Mouse (Mus musculus): ENCODE measurements around the gene Eps8. TPM values are rescaled to one million over a fixed set of nuclear protein-coding genes. Genes with fewer than 3 reads are reported as not detected.

Gene Eps8
- polyA plus RNA-seq, 2 experiments from 2014 or later, result 0.30 to 0.46 TPM

DNA sequence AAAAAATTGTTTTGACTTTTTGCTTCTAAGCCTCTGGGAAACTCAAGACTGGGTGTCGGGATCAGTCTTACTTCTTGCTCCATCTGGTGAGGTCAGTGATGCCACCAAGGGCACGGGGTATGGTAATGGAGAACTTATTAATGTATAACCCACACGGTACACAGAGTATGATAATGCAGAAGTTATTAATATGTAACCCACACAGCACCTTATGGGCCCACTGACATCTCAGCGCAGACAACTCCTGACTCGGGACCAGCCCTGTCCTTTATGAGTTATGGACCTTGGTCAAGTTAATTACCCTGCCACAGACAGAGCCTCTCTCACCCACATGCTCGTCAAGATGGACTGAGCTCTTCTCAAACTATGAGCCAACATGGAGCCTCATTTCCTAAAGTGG is 89.2 kb downstream of the Eps8 start:
- no peak for ATAC-seq

GRCm38 (mm10) chr6:137560358-137560859 is 94.3 kb downstream of the Eps8 start:
- no peak for ATAC-seq

DNA sequence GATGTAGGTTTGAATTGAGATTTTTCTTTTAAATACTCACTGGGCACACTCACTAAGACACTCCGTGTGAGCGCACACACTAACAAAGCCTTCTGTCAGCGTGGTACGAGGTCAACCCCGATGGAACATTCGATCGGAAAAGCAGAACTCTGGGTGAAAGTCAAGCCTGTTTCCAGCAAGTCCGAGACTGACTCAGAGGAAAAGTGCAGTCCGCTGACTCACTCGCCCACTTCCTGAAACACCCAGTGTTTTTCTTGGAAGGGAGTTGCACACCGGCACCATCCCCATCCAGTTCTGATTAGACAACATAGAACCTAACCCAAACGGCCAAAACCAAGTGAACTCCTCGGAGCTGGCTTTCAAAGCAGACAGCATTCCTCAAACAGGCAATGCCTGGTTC is 95.8 kb downstream of the Eps8 start:
- ATAC-seq, result no peak

DNA sequence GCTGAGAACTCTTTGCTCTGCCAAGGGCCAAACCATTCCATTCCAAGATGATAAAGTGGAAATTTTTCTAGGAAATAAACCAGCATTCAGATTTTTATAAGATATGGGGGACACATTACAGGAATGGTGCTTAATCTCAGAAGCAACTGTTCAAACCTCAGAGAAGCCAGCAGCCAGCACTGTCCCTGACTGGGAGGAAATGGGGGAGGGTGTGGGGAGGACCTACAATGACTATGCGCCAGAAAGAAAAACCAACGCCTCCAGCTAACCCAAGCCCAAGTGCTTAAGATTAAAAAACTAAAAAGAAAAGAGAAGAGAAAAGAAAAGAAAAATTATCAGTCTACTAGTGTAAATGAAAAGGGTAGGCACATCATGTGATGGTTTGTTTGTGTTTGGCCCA is 97.0 kb downstream of the Eps8 start:
- ATAC-seq, result no peak

DNA sequence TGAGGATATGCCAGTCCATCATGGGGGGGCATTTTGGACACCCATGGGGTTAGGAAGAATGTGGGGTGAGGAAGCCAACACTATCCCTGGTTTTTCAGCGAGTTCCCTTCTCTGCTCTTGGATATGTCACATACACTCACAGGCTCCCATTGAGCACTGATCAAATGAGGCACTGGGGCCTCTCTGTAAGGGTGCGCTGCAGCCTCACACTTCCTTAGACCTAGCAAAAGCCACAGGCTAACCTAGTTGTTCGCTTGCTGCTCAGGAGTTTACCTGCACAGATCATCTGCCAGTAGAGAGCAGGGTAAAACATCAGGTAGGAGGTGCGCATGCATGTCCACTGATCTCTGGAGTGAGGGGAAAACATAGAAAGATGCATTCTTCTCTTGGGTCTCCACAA is 97.5 kb downstream of the Eps8 start:
- no peak for ATAC-seq

DNA sequence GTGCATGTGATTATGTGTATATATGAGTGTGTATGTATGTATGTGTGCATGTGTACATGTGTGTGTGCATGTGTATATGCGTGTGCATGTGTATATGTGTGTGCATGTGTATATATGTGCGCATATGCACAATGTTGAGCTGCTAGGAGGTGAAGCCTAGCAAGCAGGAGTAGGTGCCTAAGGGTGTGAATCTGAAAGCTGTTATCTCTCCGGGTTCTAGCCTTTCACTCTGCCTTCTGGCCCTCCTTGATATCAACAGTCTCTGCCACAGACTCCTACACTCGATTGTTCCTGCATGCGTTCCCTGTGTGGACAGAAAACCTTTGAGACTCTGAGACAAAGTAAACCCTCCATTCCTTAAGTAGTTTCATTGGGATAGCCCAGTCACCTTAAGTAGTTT is 98.0 kb downstream of the Eps8 start:
- no peak for ATAC-seq

- no peak for ATAC-seq
These were observed 104.5 kb downstream of the Eps8 start for GRCm38 (mm10) chr6:137550181-137550580.

GRCm38 (mm10) chr6:137548613-137549012 is 106.1 kb downstream of the Eps8 start:
- ATAC-seq, result no peak

GRCm38 (mm10) chr6:137547555-137547954 is 107.1 kb downstream of the Eps8 start:
- no peak for ATAC-seq

- ATAC-seq, result no peak
These were observed 108.6 kb downstream of the Eps8 start for GRCm38 (mm10) chr6:137546101-137546500.

- ATAC-seq, result no peak
These were observed 109.3 kb downstream of the Eps8 start for GRCm38 (mm10) chr6:137545341-137545740.

DNA sequence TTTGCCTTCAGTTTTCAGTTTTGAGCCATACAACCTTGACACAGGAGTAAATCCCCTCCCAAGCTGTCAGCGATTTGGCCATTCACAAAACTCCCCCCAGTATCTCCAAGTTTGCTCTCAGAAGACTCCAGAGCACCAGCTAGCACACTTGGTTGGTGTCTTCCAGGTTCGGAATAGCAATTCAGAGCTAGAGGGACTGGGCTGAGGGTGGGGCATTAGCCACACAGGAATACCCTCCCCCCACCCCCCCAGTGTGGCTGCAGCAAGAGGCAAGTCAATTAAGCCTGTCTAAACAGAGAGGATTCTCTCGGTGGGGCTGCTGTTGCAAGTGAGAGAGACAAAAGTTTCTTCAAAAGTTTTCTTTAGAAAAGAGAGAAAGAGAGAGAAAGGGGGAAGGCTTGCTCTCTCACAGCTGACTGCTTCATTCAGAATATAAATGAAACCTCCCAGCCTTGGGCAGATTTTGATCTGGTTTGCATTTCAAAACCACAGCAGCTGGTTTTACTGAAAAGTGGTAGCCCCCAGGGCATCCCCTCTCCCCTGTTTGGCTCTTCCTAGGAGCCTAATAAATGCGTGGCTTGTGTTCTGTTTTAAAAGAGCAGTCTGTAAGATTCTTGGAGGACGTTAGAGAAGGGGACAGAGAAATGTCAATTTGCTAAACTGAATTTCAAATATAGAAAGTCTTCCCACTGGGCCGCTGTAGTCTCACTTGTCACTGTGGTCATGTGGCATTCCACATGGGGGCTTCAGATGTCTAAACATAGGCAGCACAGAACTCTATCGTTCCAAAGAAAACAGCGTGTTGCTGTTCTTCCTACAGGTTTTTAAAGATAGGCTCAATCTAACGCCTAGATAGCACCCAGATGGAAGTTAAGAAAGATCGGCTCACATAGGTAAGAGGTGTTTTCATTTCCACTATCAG is 112.2 kb downstream of the Eps8 start:
- no peak for ATAC-seq

DNA sequence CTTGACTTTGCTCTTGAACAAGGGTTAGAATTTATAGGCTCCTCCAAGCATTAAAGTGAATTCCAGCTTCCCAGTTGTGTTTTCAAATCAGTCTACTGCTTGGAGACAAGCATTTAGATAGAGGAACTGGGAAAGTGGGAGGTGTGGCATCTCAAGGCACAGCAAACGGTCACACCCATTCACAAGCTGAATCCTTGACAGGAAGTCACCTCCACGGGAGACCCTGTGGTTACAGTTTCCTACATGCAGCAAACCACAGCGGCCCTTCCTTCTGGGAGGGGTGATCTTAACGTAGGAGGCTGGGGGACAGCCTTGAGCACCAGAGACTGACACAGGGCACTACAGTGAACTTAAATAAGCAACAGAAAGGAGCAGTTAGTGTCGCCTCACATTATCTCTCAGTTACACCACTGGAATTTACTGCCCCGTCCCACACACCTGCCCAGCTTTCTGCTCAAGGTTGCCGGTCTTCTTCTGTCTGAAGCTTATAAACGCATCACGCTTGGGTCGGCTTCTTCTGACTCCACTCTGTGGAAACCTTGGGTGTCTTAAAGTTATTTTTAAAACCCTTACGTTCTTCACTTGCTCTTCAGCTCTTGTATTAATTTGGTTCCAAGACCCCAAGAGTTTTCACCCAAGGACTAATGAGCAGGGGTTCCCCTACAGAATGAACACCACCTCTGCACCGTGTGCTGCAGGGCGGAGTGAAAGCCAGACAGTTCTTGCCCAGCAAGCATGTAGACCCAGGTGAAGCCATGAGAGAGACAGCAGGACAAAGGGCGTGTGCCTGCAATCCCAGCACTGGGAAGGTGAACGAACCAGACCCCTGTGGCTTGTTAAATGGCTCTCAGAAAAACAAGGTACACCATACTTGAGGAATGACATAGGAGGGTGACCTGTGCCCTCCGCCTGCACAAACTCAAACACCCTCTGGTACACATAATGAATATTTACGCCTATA is 113.2 kb downstream of the Eps8 start:
- no peak for ATAC-seq

DNA sequence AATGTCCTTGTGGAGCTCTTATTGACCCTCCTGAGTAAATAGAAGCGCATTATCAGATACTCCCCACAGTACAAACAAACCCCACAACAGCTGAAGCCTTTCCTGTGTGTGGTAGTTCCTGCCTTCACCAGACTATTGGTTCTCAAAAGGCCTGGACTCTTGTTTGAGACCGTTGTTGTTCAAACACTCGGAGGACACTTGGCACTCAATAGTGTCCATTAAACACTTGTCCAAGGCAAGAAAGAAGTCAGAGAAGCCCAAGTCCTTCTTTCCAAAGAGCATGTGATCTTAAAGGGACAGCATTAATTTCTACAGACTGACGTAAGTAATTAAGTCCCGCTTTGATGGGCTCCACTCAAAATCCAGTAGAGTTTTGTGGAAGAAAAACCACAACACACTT is 113.9 kb downstream of the Eps8 start:
- ATAC-seq, result no peak

DNA sequence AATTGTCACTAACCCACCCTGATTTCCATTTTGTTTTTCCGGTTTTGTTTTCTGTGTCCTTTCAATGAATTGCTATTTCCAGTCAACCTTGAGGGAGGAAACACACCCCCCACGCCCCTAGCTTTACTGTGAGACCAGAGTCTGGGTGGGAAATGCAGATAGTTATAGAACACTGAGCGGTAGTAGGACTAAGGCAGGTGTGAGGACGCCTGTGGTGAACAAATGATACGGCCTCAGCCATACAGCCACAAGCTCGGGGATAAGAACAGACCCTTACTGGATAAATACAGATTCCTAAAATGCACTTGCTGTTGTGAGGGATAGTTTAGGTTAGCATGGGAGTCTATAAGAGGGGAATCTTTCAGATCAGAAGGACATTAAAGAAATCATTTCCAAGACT is 114.3 kb downstream of the Eps8 start:
- no peak for ATAC-seq

- no peak for ATAC-seq
These were observed 115.5 kb downstream of the Eps8 start for GRCm38 (mm10) chr6:137539219-137539618.

GRCm38 (mm10) chr6:137532758-137533157 is 121.9 kb downstream of the Eps8 start:
- ATAC-seq, result no peak

- ATAC-seq, result no peak
These were observed 128.9 kb downstream of the Eps8 start for GRCm38 (mm10) chr6:137525769-137526168.

- ATAC-seq, result no peak
These were observed 134.4 kb downstream of the Eps8 start for GRCm38 (mm10) chr6:137520343-137520704.

DNA sequence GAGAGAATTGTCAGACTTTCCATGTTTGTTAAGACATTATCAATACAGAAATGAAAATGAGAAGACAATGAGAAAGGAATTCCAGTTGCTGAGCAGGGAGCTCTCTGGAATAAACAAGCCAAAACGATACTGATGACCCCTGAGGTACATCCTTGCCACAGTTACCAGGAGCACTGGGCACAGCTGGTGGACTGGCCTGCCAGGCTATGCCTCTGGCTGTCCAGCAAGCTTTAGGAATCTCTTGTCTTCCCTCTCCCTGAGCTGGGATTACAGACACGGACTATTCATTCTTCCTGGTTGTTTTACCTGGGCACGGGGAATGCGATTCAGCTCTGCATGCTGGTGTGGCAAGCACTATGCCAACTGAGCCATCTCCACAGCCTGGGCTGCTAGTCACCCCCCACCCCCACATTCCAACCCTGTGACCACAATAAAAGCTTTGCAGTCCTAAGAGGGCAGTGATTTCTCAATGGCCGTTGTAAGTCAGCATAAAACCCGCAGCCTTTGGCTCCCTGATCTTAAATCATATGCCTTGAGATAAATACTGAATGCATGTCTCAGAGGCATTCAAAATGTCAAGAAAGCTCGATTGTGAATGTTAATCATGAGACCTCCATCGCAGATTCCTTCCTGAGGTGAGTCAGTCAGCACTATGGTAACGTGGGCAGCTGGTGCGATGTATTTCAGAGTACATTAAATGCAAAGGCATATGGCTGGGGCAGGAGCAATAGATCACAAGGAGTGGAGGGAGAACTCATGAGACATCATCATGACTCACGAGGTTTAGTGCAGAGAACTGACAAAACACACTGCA is 134.9 kb downstream of the Eps8 start:
- ATAC-seq, result no peak

- no peak for ATAC-seq
These were observed 139.8 kb downstream of the Eps8 start for GRCm38 (mm10) chr6:137514872-137515271.

- ATAC-seq, result no peak
These were observed 141.9 kb downstream of the Eps8 start for GRCm38 (mm10) chr6:137512753-137513152.

Data from activated CD4-positive, CD25-positive, alpha-beta regulatory T cell, adult 4 months (primary cell).